Mouse (Mus musculus) heart, embryonic 12.5 days (tissue): Measurements from ENCODE around the gene A630089N07Rik. TPM values are rescaled to one million over a fixed set of nuclear protein-coding genes. Genes with fewer than 3 reads are reported as not detected.
A peak's percentile ranks its signal among the peaks of the same experiment; 100 is the strongest.
"Not testable (repeated sequence)": the region's sequence is repeated elsewhere in the genome, so short reads cannot be mapped to it uniquely, and the experiment has no call there.

ENCODE experiments used
- ATAC-seq: fragments of 200-750 bp; cut with Nextera tagmentation; 2 replicates; pipeline ENCODE4 v1.8.0; 2017; ENCODE audit warnings: moderate TSS enrichment, moderate library complexity; ENCODE audit not compliant: insufficient number of reproducible peaks, low FRiP score
- H3K27ac ChIP-seq: fragments of 300-500 bp; sonication (generic); 2 replicates; pipeline ENCODE4 v1.5.1; 2016; ENCODE audit warnings: mild to moderate bottlenecking, moderate library complexity; ENCODE audit not compliant: poor library complexity, severe bottlenecking
- H3K27me3 ChIP-seq: fragments of 300-500 bp; sonication (generic); replicated peaks from 2 replicates; pipeline ENCODE4 v1.6.1; 2016; ENCODE audit warnings: mild to moderate bottlenecking, moderate library complexity
- H3K36me3 ChIP-seq: fragments of 300-500 bp; sonication (generic); 2 replicates; pipeline ENCODE4 v1.6.1; 2016; ENCODE audit warnings: mild to moderate bottlenecking, moderate library complexity
- H3K4me1 ChIP-seq: fragments of 300-500 bp; sonication (generic); replicated peaks from 2 replicates; pipeline ENCODE4 v1.6.1; 2016; ENCODE audit warnings: mild to moderate bottlenecking
- H3K4me2 ChIP-seq: fragments of 300-500 bp; sonication (generic); 2 replicates; pipeline ENCODE4 v1.6.1; 2016; ENCODE audit warnings: mild to moderate bottlenecking, moderate library complexity
- H3K4me3 ChIP-seq: fragments of 300-500 bp; sonication (generic); 2 replicates; pipeline ENCODE4 v1.5.1; 2016; ENCODE audit warnings: mild to moderate bottlenecking
- H3K9ac ChIP-seq: fragments of 300-500 bp; sonication (generic); 2 replicates; pipeline ENCODE4 v1.6.1; 2016; ENCODE audit warnings: mild to moderate bottlenecking, moderate library complexity
- H3K9me3 ChIP-seq: fragments of 300-500 bp; sonication (generic); replicated peaks from 2 replicates; pipeline ENCODE4 v1.6.1; 2016; ENCODE audit warnings: mild to moderate bottlenecking, moderate library complexity
- WGBS: fragments of 180-500 bp; shearing (Covaris S2); methylation state at CpG from one replicate; pipeline ENCODE4 v1.1.7; 2016; 5-methylcytosine and 5-hydroxymethylcytosine counted together
- polyA plus RNA-seq: library from polyadenylated mRNA; unstranded; fragments of >200 nt; fragmentation: Nextera tagmentation; extraction: Ambion mirVana; gene quantifications from 2 replicates; pipeline ENCODE4 v1.2.1, GENCODE M21; 2016

A630089N07Rik gene
- polyA plus RNA-seq, result 13.4 and 15.9 TPM in 2 replicates

DNA sequence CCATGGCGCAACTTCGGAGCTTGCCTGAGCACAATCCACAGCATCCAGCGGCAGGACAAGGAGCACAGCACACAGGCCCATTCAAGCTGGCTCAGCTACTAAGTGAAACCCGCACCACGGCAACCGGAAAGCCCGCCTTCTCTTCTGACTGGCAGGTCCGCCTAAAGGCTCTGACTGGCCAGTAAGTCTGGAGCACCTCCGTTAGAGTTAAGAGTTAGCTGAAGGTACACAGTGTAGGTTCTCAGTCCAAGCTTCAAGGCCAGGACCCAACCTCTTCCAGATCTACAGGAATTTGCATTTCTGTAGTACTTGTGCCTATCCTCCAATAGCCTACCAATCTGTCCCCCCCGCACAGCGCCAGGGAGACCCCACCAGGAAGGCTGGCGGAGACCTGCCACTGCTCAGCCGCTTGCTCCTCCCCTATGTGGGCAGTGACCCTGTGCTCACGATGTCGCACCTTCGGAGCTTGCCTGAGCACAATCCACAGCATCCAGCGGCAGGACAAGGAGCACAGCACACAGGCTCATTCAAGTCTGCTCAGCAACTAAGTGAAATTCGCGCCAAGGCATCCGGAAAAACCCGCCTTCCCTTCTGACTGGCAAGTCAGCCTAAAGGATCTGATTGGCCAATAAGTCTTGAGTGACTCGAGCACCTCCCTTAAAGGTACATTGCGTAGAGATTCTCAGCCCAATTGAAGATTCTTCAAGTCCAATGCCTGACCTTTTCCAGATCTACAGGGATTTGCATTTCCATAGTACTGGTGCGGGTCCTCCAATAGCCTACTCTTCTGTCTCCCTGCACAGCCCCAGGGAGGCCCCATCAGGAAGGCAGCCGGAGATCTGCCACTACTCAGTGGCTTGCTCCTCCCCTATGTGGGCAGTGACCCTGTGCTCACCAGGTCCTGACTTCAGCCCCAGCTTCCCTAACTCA lies at the start of gene A630089N07Rik:
Gene A630089N07Rik (minus strand): TSS at position 562 of the 930 bp plus-strand sequence.
- H3K27me3 ChIP-seq, H3K36me3 ChIP-seq, H3K4me1 ChIP-seq, H3K9me3 ChIP-seq: not testable (repeated sequence)
- H3K4me2 ChIP-seq, result peak within 1 kb of the TSS; percentile 81
- H3K9ac ChIP-seq, result peak within 1 kb of the TSS; percentile 71
- H3K4me3 ChIP-seq, result peak within 1 kb of the TSS; percentile 64
- WGBS, result under 1% methylated on average over 25 of the region's 25 CpGs
- H3K27ac ChIP-seq, result peak within 1 kb of the TSS; percentile 68
- peak; percentile 97 for ATAC-seq

DNA sequence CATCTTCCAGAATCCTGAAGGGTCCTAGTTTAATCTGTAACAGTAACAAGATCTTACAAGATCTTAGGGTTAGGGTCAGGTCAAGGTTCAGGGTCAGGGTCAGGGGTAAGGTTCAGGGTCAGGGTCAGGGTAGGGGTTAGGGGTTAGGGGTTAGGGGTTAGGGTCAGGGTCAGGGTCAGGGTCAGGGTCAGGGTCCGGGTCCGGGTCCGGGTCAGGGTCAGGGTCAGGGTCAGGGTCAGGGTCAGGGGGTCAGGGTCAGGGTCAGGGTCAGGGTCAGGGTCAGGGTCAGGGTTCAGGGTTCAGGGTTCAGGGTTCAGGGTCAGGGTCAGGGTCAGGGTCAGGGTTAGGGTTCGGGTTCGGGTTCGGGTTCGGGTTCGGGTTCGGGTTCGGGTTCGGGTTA lies 24.9 kb upstream of the A630089N07Rik start:
- Histone ChIP-seq H3K27ac (no peak overlapping the region), H3K9ac (no peak overlapping the region), H3K36me3 (no peaks in the 10 kb centered on the region)

DNA sequence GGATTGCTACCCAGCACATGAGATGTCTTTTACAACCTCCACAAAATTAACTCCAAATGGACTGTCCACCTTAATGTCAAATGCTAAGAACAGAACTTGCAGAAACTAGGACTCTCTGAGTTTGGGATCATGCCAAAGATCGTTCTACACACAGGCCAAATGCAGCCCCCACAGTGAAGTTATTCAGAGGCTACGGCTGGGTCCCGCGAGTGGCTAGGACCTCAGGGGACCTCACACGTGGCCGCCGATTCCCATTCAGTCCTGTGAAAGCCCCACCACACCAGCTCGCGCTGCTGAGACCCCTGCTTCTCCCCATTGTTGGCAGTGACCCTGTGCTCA lies 731 bp downstream of the A630089N07Rik start:
- not testable (repeated sequence) for H3K36me3 ChIP-seq, H3K4me1 ChIP-seq, H3K9me3 ChIP-seq, H3K27me3 ChIP-seq
- 1% methylated on average over 9 of the region's 9 CpGs for WGBS
- H3K4me3 ChIP-seq, result peak overlapping the region; percentile 64
- H3K27ac ChIP-seq, result peak overlapping the region; percentile 68; the same call in 1 of the 2 replicates
- ATAC-seq, result peak; percentile 31; the same call in 1 of the 2 replicates
- H3K4me2 ChIP-seq, result peak overlapping the region; percentile 81
- H3K9ac ChIP-seq, result peak overlapping the region; percentile 71

More for the DNA sequence above, 24.9 kb upstream of the A630089N07Rik start:
- no peak overlapping the region for H3K4me2 ChIP-seq
- H3K27me3 ChIP-seq, result no peaks in the 10 kb centered on the region
- no peak overlapping the region for H3K4me3 ChIP-seq
- 97% methylated on average over 11 of the region's 11 CpGs for WGBS
- no peaks in the 10 kb centered on the region for H3K4me1 ChIP-seq
- H3K9me3 ChIP-seq, result peaks cover 6% of the 10 kb centered on the region
- no peak for ATAC-seq

DNA sequence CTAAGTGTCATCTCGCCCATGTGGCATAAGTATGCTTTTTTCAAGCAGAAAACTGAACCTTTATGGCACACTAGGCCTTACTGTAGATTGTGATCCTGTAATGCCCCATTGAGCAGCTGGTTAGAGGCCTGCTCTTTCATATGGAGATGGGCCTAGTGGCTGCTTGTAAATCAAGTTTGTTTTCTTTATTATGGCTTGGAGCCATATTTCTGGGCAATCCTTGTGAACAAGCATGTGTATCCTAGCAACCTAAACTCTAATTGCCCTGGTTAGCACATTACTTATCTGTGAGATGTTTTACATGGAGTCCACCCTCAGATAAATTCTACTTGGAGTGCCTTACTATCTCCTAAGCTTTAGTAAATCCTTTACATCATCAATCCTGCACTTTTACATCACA lies 1.1 kb downstream of the A630089N07Rik start:
- H3K4me3 ChIP-seq, result peak overlapping the region; percentile 64
- 90% methylated on average over 1 of the region's 1 CpGs for WGBS
- peak overlapping the region; percentile 71 for H3K9ac ChIP-seq
- not testable (repeated sequence) for ATAC-seq, H3K27ac ChIP-seq, H3K9me3 ChIP-seq, H3K27me3 ChIP-seq, H3K36me3 ChIP-seq, H3K4me1 ChIP-seq
- H3K4me2 ChIP-seq, result peak overlapping the region; percentile 81

DNA sequence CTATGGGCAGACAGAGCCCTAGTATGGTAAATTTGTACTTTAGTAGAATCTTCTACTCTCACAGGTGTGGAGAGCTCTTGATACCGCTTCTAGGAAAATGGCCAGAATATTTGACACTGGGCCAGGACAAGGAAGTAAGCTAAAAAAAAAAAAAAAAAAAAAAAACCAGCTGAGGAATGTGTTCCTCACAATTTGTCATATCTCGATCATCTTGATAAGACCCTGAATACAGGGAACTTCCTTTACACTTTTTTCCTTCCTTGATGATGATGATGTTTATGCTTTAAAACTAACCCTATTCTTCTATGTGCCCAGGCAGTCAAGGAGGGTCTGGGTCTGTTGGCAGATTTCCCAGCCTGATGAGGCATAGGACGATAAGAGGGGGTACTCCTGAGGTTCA lies 2.9 kb downstream of the A630089N07Rik start:
- not testable (repeated sequence) for H3K27ac ChIP-seq, H3K9ac ChIP-seq, H3K9me3 ChIP-seq, H3K4me2 ChIP-seq, H3K36me3 ChIP-seq, H3K4me1 ChIP-seq, H3K27me3 ChIP-seq, ATAC-seq, H3K4me3 ChIP-seq
- WGBS, result 89% methylated on average over 3 of the region's 3 CpGs

DNA sequence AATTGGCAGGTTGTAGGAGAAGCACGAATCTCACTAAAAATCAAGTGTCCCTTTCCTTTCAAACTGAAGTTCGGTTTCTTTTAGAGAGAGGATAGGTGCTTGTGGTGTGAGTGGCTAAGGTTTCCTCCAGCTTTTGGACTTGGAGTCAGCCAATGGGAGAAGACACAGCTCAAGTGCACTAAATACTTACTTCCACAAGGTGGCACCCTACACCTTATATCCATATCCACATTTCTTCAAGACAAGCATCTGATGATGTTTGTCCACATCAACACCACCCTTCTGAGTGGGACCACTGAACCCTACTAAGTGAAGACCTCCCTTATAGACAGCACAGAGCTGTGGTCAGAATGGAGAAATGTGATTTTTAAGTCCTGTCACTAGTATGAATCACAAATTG lies 40.6 kb downstream of the A630089N07Rik start:
- 80% methylated on average over 2 of the region's 2 CpGs for WGBS
- H3K4me2 ChIP-seq, result no peak overlapping the region

DNA sequence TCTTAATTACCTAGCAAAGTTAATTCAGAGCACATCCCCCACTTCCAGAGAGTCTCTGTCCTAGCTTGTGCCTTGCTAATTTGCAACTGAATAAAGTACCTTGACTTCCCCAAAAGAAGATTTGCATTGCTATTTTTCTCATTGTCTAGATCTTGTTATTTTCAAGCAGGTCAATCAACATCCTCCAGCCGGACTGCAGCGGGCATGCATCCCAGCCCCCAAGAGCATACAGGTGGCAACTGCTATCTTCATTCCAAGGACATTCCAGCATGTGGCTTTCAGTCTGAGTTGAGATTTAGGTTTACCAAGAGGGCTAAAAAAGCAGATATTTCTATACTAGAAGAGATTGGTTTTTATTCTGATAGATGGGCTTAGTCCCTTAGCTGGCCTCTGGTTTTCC lies 47.3 kb downstream of the A630089N07Rik start:
- peaks cover 12% of the 10 kb centered on the region for H3K9me3 ChIP-seq
- not testable (repeated sequence) for H3K36me3 ChIP-seq, H3K4me2 ChIP-seq, H3K4me1 ChIP-seq, H3K27ac ChIP-seq, H3K4me3 ChIP-seq, H3K9ac ChIP-seq, H3K27me3 ChIP-seq, ATAC-seq
- 94% methylated on average over 2 of the region's 2 CpGs for WGBS

More for the DNA sequence above, 40.6 kb downstream of the A630089N07Rik start:
- Histone ChIP-seq H3K27me3 (no peaks in the 10 kb centered on the region), H3K4me3 (no peak overlapping the region), H3K9ac (no peak overlapping the region), H3K9me3 (no peaks in the 10 kb centered on the region; the same call in 1 of the 2 replicates), H3K27ac (no peak overlapping the region), H3K36me3 (peaks cover 13% of the 10 kb centered on the region; the same call in 1 of the 2 replicates), H3K4me1 (no peaks in the 10 kb centered on the region)
- ATAC-seq, result no peak

DNA sequence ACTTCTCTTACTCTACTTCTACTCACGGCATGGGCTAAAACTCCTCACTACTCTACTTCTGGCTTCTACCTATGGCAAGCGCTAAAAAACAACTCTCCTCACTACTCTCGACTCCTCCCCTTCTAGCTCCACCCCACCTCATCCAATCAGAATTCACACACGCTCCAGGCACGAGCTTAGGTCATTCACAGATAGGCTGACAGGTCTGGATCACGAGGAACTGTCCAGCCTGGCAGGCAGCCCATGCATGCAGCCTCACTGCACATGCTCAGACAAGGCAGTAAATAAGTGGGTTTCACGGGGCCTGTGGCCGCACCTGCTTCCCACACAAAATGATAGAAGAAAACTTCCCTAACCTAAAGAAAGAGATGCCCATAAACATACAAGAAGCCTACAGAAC lies 56.1 kb downstream of the A630089N07Rik start:
- not testable (repeated sequence) for H3K4me1 ChIP-seq, ATAC-seq, H3K4me2 ChIP-seq, H3K27me3 ChIP-seq, H3K9ac ChIP-seq, H3K27ac ChIP-seq, H3K4me3 ChIP-seq
- WGBS, result 80% methylated on average over 8 of the region's 8 CpGs
- Histone ChIP-seq H3K9me3 (peaks cover 12% of the 10 kb centered on the region), H3K36me3 (peaks cover 11% of the 10 kb centered on the region; the same call in 1 of the 2 replicates)

DNA sequence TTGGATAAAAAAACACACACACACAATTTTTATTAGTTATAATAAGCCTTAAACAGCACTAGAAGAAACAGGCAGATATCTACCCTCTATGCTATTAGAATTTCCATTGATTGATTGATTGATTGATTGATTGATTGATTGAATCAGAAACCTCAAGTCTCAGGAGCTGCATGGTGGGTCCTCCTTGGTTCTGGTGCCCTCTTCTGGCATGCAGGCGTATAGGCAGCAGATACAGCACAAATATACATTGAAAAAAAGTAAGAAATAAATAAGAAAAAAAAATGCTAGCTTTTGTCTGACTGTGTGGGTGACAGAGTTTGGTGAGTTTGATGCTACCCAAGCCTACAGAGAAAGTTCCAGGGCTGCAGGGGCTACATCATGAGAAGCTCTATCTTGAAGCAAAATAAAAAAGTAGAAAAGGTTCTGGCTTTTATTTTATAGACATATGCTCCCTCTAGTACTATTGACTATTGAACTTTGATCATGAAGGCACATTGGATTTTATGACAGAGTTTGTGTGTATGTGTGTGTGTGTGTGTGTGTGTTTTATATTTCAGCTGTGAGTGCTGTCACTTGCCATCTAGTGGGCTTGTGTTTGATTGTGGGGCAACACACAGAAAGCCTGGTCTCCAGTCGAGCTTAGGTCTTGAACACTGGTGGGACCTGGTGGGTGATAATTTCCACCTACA lies 59.4 kb downstream of the A630089N07Rik start:
- 66% methylated on average over 2 of the region's 2 CpGs for WGBS
- no peak overlapping the region for H3K4me3 ChIP-seq
- ATAC-seq, result no peak
- no peak overlapping the region for H3K4me2 ChIP-seq
- H3K9me3 ChIP-seq, result peaks cover 19% of the 10 kb centered on the region
- no peak overlapping the region for H3K9ac ChIP-seq
- no peak overlapping the region for H3K27ac ChIP-seq
- no peaks in the 10 kb centered on the region for H3K4me1 ChIP-seq
- peaks cover 23% of the 10 kb centered on the region for H3K36me3 ChIP-seq
- H3K27me3 ChIP-seq, result no peaks in the 10 kb centered on the region

DNA sequence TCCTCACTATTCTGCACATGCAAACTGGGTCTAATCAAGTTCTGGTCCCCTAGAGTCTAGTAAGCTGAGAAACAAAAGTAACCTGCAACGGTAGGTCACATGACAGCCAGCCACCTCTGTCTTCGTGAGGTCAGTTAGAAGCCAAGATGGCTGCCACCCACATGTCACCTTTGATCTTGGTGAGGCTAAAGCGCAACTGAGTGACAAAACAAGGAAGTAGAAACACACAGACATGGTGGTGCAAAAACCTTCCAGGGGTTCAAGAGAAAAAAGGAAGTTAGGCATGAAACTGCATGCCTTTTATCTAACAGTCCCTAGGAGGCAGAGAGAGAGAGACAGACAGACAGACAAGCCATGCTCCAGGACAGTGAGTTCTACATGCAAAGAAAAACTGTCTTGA lies 60.2 kb downstream of the A630089N07Rik start:
- no peaks in the 10 kb centered on the region for H3K27me3 ChIP-seq
- H3K4me2 ChIP-seq, result no peak overlapping the region
- 87% methylated on average over 3 of the region's 3 CpGs for WGBS
- H3K4me3 ChIP-seq, result no peak overlapping the region
- peaks cover 25% of the 10 kb centered on the region for H3K9me3 ChIP-seq
- no peak overlapping the region for H3K9ac ChIP-seq
- ATAC-seq, result no peak
- no peak overlapping the region for H3K27ac ChIP-seq
- peaks cover 30% of the 10 kb centered on the region for H3K36me3 ChIP-seq
- no peaks in the 10 kb centered on the region for H3K4me1 ChIP-seq

DNA sequence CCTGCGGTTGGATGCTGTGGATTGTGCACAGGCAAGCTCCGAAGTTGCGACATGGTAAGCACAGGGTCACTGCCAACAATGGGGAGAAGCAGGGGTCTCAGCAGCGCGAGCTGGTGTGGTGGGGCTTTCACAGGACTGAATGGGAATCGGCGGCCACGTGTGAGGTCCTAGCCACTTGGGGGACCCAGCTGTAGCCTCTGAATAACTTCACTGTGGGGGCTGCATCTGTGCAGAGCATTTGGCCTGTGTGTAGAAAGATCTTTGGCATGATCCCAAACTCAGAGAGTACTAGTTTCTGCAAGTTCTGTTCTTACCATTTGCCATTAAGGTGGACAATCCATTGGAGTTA lies 84.9 kb downstream of the A630089N07Rik start:
- Histone ChIP-seq H3K4me3 (peak overlapping the region; percentile 79), H3K4me1 (peaks cover 16% of the 10 kb centered on the region), H3K9ac (peak overlapping the region; percentile 75; the same call in 1 of the 2 replicates), H3K4me2 (peak overlapping the region; percentile 71), H3K27ac (peak overlapping the region; percentile 94), H3K36me3 (peaks cover 11% of the 10 kb centered on the region; the same call in 1 of the 2 replicates)
- ATAC-seq, result peak; percentile 46; the same call in 1 of the 2 replicates
- H3K9me3 ChIP-seq, H3K27me3 ChIP-seq: not testable (repeated sequence)
- WGBS, result 0% methylated on average over 8 of the region's 8 CpGs
